Mouse (Mus musculus) megakaryocyte, embryonic 14.5 days (primary cell): Measurements from ENCODE around the gene Mphosph9.

ENCODE experiments used
- FLI1 ChIP-seq: IDR thresholded peaks from 2 replicates; pipeline ENCODE4 v1.6.1; 2012; ENCODE audit warnings: low read length, inconsistent platforms, mixed read lengths
- GATA1 ChIP-seq: IDR thresholded peaks from 3 replicates; pipeline ENCODE4 v1.6.1; 2012; ENCODE audit warnings: mixed read lengths, low read length, inconsistent platforms, borderline replicate concordance

- TF ChIP-seq GATA1 (no peak), FLI1 (no peak)
These were observed 49.4 kb upstream of the Mphosph9 start for GRCm38 (mm10) chr5:124377149-124377548.
